Mouse (Mus musculus) cerebellum, adult 2 months (tissue): ENCODE results near the gene Lhfpl3.

Experiments
- CTCF ChIP-seq: fragments of 200-500 bp; IDR thresholded peaks from 2 replicates; pipeline ENCODE4 v1.5.1; 2011; ENCODE audit warnings: low read depth, mild to moderate bottlenecking, control low read depth, low read length, moderate library complexity, borderline replicate concordance; ENCODE audit not compliant: insufficient read depth
- POLR2A ChIP-seq: fragments of 200-500 bp; IDR thresholded peaks from 2 replicates; pipeline ENCODE4 v1.6.1; 2011; ENCODE audit warnings: low read length, control low read depth, borderline replicate concordance; ENCODE audit not compliant: insufficient read depth

GRCm38 (mm10) chr5:23225621-23226020 lies 479.8 kb downstream of the Lhfpl3 start:
- no peak for TF ChIP-seq CTCF
- TF ChIP-seq POLR2A = no peak
